Mouse (Mus musculus): ENCODE measurements around the gene Slc25a17. TPM values are rescaled to one million over a fixed set of nuclear protein-coding genes. Genes with fewer than 3 reads are reported as not detected.

Slc25a17 gene
- total RNA-seq, 1 experiment from 2014 or later = 38.6 TPM

Other genes with a start within 250 kb of the Slc25a17 start
- gene Mrtfa, start 170.1 kb downstream of the Slc25a17 start, total RNA-seq (2017) = 59.9 and 68.9 TPM in 2 replicates
- gene Mchr1, start 125.3 kb downstream of the Slc25a17 start, total RNA-seq (2017) = not detected in 2 replicates
- 129 and 135 TPM in 2 replicates for gene St13, start 39.3 kb upstream of the Slc25a17 start, total RNA-seq (2017)
- 10.3 and 19.4 TPM in 2 replicates for gene Xpnpep3, start 39.3 kb upstream of the Slc25a17 start, total RNA-seq (2017)
- gene Dnajb7, start 47.5 kb upstream of the Slc25a17 start, total RNA-seq (2017) = not detected in 2 replicates
- gene Rbx1, start 105.5 kb upstream of the Slc25a17 start, total RNA-seq (2017) = 86.8 and 107 TPM in 2 replicates
- 150 and 164 TPM in 2 replicates for gene Ep300, start 224.5 kb upstream of the Slc25a17 start, total RNA-seq (2017)

Data from neutrophil, adult 5-6 weeks (primary cell).